Mouse (Mus musculus) cerebellum, adult (tissue): ENCODE results near the gene Nox3.

Source experiments
- ATAC-seq: cut with Nextera tagmentation; 2 replicates; pipeline ENCODE4 v1.9.2; 2017; ENCODE audit warnings: mild to moderate bottlenecking, moderate library complexity, mixed read lengths; ENCODE audit not compliant: insufficient number of reproducible peaks, low FRiP score, low TSS enrichment

The Nox3 gene

DNA sequence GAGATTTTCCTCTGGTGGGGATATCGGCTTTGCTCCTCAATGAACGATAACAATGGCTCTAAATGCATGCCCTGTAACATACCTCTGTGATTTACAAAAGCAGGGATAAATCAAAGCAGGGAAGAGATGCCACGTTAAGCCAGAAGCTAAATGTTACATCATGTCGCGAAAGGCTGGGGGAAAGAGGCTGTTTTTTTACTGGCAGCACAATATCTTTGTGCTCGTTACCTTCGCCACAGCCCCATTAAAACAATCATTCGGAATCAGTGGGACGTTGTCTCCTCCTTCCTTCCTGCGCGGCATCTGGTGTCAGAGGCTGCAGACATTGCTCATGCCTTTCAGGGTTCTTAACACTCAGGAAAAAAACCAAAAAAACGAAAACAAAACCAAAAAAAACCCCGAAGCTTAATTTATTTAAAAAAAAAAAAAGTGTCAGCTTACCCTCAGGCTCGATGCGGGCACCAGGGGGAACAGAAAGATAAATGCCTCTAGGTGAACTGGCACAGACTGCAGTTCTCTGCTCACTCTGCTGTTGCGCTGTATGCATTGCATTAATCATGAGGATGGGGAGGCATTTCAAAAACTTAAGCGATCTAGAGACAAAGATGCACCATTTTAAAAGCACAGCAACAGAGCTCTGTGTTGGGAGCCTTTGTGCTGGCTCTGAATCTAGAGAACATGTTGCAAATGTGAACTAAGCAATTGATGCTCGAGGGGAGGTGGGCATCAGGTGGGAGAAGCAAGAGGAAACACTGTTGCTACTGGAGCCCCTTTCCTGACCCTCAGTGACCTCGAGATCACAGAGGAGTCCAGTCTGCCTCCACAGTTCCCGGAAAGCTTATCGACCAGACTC lies 84.9 kb downstream of the Nox3 start:
- ATAC-seq = peak; percentile 40; the same call in 1 of the 2 replicates

GRCm38 (mm10) chr17:3610307-3610754 lies 85.7 kb downstream of the Nox3 start:
- no peak for ATAC-seq

DNA sequence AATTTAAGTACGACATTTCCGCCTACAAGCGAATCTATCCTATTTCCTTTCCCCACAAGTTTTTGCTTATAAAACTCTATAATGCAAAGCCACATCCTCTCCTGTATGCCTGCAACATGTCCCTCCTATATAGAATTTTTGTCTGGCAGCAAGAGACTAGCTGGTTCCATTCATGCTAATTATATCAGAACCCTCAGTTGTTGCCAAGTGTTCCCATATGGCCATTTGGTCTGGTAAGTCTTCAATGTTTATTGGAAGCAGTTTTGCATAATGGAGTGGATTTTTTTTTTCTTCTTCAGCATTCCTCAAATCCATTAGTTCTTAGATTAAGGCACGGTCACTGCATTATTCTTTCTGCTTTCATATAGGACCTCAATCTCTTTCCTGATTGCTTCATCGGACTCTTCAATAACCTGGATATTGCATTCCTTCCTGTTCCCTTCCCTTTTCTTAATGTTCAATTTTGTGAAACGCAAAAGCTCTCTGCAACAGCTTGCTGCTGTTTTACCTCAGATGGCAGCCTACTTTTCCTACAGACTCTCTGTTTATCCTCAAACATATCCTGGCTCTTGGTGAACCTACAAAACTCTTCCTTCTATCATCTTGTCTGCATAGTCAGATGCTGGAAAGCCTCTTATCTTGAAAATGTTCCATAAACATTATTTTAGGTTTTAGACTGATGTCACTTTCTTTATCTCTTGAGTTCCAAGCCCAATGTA lies 92.9 kb downstream of the Nox3 start:
- peak; percentile 76 for ATAC-seq

GRCm38 (mm10) chr17:3598393-3598792 lies 97.7 kb downstream of the Nox3 start:
- ATAC-seq = no peak

GRCm38 (mm10) chr17:3597866-3598265 lies 98.2 kb downstream of the Nox3 start:
- no peak for ATAC-seq

- ATAC-seq = no peak
These were observed 98.9 kb downstream of the Nox3 start for GRCm38 (mm10) chr17:3597130-3597529.
